Mouse (Mus musculus) erythroblast, adult 5-6 weeks (primary cell): ENCODE results near the gene Naalad2. TPM values are rescaled to one million over a fixed set of nuclear protein-coding genes. Genes with fewer than 3 reads are reported as not detected.
"Not testable (repeated sequence)": the region's sequence is repeated elsewhere in the genome, so short reads cannot be mapped to it uniquely, and the experiment has no call there.

Experiments
- ATAC-seq: replicated peaks from 2 replicates; pipeline ENCODE4 v1.8.0; 2016; ENCODE audit warnings: moderate number of reproducible peaks, mild to moderate bottlenecking, moderate TSS enrichment, inconsistent platforms; ENCODE audit not compliant: poor library complexity, low FRiP score, severe bottlenecking
- total RNA-seq, 2 experiments: library from RNA; stranded (forward) in 1 of 2; stranded (reverse) in 1 of 2; fragments of 150-400 nt in 1 of 2; fragments of 200-764, 138-1000 nt in 1 of 2; gene quantifications; 2 replicates each; pipeline versions ENCODE4 v1.2.3 to v1.2.4; 2015 to 2017; ENCODE audit warnings: low replicate concordance in 2 of 2

The Naalad2 gene
- total RNA-seq (2015; ENCODE audit: low replicate concordance) (not detected in 2 replicates), total RNA-seq (2017; ENCODE audit: low replicate concordance) (not detected in 2 replicates)

GRCm38 (mm10) chr9:18402895-18403294 is at the start of gene Naalad2:
Gene Naalad2, minus strand, starts transcription at chr9:18402995.
- ATAC-seq = not testable (repeated sequence)

GRCm38 (mm10) chr9:18431687-18432086 is 28.9 kb upstream of the Naalad2 start:
- no peak for ATAC-seq

- no peak for ATAC-seq
Observed at GRCm38 (mm10) chr9:18430354-18430753, 27.6 kb upstream of the Naalad2 start, which contains the start of gene Mbd3l2. Gene Mbd3l2, plus strand, starts transcription at chr9:18430654.

- not testable (repeated sequence) for ATAC-seq
Observed at GRCm38 (mm10) chr9:18412371-18412770, 9.6 kb upstream of the Naalad2 start.

GRCm38 (mm10) chr9:18404118-18404517 is 1.3 kb upstream of the Naalad2 start, which contains the start of gene Ubtfl1:
Gene Ubtfl1, plus strand, starts transcription at chr9:18404418.
- ATAC-seq = no peak

- no peak for ATAC-seq
Observed at GRCm38 (mm10) chr9:18399629-18400028, 3.2 kb downstream of the Naalad2 start.

- ATAC-seq = no peak
Observed at GRCm38 (mm10) chr9:18385782-18386181, 17.0 kb downstream of the Naalad2 start.

GRCm38 (mm10) chr9:18373026-18373425 is 29.8 kb downstream of the Naalad2 start:
- ATAC-seq = not testable (repeated sequence)

GRCm38 (mm10) chr9:18319990-18320389 is 82.8 kb downstream of the Naalad2 start:
- ATAC-seq = no peak

- no peak for ATAC-seq
Observed at GRCm38 (mm10) chr9:18298301-18298700, 104.5 kb downstream of the Naalad2 start.

- ATAC-seq = no peak
Observed at GRCm38 (mm10) chr9:18293026-18293781, 109.6 kb downstream of the Naalad2 start.

GRCm38 (mm10) chr9:18292443-18292922 is 110.3 kb downstream of the Naalad2 start:
- peak; percentile 76 for ATAC-seq

- peak; percentile 95 for ATAC-seq
Observed at GRCm38 (mm10) chr9:18291571-18292429, 111.0 kb downstream of the Naalad2 start, which contains the start of gene Chordc1. Gene Chordc1, plus strand, starts transcription at chr9:18292125.

GRCm38 (mm10) chr9:18278693-18279092 is 124.1 kb downstream of the Naalad2 start:
- ATAC-seq = not testable (repeated sequence)

GRCm38 (mm10) chr9:18277497-18277896 is 125.3 kb downstream of the Naalad2 start:
- no peak for ATAC-seq

- no peak for ATAC-seq
Observed at GRCm38 (mm10) chr9:18276844-18277243, 126.0 kb downstream of the Naalad2 start.

GRCm38 (mm10) chr9:18275901-18276300 is 126.9 kb downstream of the Naalad2 start:
- ATAC-seq = no peak
